Mouse (Mus musculus) kidney, adult 18-20 months (tissue): ENCODE data around the gene Lrig1.

Experiments used
- DNase-seq: peaks from one replicate; pipeline ENCODE4 v3.0.0; 2021

The Lrig1 gene

GRCm38 (mm10) chr6:94697423-94697822 lies 2.5 kb downstream of the Lrig1 start:
- DNase-seq: no peak

- DNase-seq: no peak
Measured at GRCm38 (mm10) chr6:94696182-94697080, 3.5 kb downstream of the Lrig1 start.

GRCm38 (mm10) chr6:94695121-94695930 lies 4.6 kb downstream of the Lrig1 start:
- no peak for DNase-seq

GRCm38 (mm10) chr6:94694481-94694880 lies 5.5 kb downstream of the Lrig1 start:
- DNase-seq: no peak

GRCm38 (mm10) chr6:94693091-94693490 lies 6.9 kb downstream of the Lrig1 start:
- no peak for DNase-seq

- DNase-seq: no peak
Measured at GRCm38 (mm10) chr6:94692003-94692402, 8.0 kb downstream of the Lrig1 start.

- DNase-seq: no peak
Measured at GRCm38 (mm10) chr6:94690247-94690646, 9.7 kb downstream of the Lrig1 start.

GRCm38 (mm10) chr6:94688722-94689121 lies 11.2 kb downstream of the Lrig1 start:
- DNase-seq: no peak

- no peak for DNase-seq
Measured at GRCm38 (mm10) chr6:94686048-94686447, 13.9 kb downstream of the Lrig1 start.

GRCm38 (mm10) chr6:94685611-94686010 lies 14.3 kb downstream of the Lrig1 start:
- no peak for DNase-seq

- no peak for DNase-seq
Measured at GRCm38 (mm10) chr6:94684844-94685557, 15.0 kb downstream of the Lrig1 start.

- no peak for DNase-seq
Measured at GRCm38 (mm10) chr6:94683701-94684100, 16.3 kb downstream of the Lrig1 start.

GRCm38 (mm10) chr6:94682270-94682618 lies 17.7 kb downstream of the Lrig1 start:
- DNase-seq: no peak

- no peak for DNase-seq
Measured at GRCm38 (mm10) chr6:94681446-94682269, 18.3 kb downstream of the Lrig1 start.

- DNase-seq: no peak
Measured at GRCm38 (mm10) chr6:94680760-94681445, 19.1 kb downstream of the Lrig1 start.

- no peak for DNase-seq
Measured at GRCm38 (mm10) chr6:94679249-94679648, 20.7 kb downstream of the Lrig1 start.

GRCm38 (mm10) chr6:94678377-94679164 lies 21.4 kb downstream of the Lrig1 start:
- DNase-seq: no peak

- DNase-seq: no peak
Measured at GRCm38 (mm10) chr6:94677448-94677847, 22.5 kb downstream of the Lrig1 start.

GRCm38 (mm10) chr6:94676840-94677239 lies 23.1 kb downstream of the Lrig1 start:
- no peak for DNase-seq

GRCm38 (mm10) chr6:94676300-94676699 lies 23.7 kb downstream of the Lrig1 start:
- DNase-seq: no peak

- DNase-seq: no peak
Measured at GRCm38 (mm10) chr6:94672426-94672825, 27.5 kb downstream of the Lrig1 start.
